Mouse (Mus musculus): ENCODE data around the gene Cemip. TPM values are rescaled to one million over a fixed set of nuclear protein-coding genes. Genes with fewer than 3 reads are reported as not detected.

Gene Cemip
- total RNA-seq, 2 experiments from 2014 or later = 12.2 to 12.7 TPM

DNA sequence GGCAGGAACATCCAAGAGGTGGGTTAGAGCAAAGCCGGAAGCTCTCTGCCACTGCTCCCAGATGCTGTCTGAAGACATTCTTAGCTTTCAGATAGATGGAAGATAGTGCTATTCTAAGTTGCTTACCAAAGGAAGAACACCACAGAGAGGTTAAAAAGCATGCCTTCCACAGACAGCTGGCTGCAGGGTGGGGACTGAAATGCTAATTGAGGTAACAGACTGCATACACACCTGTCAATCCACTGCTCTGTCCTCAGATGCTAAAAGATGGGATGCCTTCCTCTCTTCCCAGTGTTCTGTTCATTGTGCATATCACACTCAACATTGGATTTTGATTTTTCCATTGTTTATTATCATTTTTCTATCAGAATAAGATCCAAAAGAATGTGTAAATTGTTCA, 11.8 kb upstream of the Cemip start:
- no peak for DNase-seq (ENCODE audit: low spot score in 2 of 2)

DNA sequence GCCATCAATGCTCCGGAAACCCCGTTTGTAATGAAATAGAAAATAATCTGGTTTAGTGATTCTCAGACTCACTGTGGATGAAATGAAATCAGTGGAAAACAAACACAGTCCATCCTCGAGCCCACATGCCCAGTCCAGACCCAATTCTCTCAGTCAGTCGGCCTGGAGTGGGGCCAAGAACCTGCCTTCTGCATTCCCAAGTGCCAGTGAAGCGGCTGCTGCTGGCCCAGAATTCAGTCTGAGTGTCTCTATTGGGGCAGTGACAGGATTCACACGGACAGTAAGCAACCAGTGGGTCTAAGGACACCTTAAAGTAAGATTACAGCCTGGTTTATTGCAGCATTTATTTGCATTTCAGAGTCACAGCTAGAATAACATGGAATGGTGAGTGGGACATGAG, 10.2 kb upstream of the Cemip start:
- DNase-seq (ENCODE audit: low spot score in 2 of 2) = no peak

DNA sequence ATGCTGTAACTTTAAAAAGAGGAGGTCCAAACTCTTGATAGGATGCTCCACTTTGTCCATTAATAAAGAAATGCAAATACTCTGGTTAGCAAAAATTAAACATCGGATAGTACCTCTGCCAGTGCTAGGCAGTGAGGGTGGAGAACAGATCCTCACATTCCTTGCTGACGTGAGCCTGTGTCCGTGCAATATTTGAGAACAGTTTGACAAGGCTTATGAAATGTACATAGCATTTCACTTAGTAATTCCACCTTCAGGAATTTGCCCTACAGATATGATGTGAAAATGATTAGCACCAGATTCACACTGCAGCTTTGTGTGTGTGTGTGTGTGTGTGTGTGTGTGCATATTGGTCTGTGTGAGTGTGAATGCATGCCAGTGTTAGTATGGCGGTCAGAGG, 4.5 kb upstream of the Cemip start:
- DNase-seq (ENCODE audit: low spot score in 2 of 2) = no peak

DNA sequence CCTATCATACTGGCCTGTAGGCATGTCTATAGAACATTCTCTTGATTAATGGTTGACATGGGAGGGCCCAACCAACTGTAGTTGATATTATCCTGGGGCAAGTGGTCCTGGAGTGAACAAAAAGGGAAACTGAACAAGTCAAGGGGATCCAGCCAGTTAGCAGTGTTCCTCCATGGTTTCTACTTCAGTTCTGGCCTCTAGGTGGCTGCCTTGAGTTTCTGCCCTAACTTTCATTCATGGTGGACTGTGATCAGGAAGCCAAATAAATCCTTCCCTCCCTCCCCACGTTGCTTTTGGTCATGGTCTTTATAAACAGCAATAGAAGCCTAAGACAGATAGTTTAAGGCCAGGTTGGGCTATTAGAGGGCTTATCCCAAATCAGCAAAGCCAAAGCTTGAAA, 3.5 kb upstream of the Cemip start:
- DNase-seq (ENCODE audit: low spot score in 2 of 2) = no peak

DNA sequence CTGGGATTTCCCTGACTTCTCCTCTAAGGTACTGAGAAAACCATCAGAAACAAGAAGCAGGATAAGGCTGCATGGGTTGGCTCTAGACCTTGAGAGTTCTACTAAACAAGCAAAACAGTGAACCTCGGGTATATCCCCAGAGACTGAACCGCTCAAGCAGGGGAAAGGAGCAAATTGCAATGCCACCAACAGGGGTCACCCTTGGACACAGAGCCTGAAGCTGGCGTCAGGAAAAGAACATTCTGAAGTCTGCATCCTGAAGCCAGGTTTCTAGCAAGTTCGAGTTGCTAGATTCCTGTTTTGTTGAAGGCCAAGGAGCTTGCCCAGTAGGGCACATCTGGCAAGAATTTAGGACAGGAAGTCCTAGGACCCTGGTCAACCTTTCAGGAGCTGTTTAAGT, 2.7 kb upstream of the Cemip start:
- peak; percentile 65 to 75 for DNase-seq (ENCODE audit: low spot score in 2 of 2)

DNA sequence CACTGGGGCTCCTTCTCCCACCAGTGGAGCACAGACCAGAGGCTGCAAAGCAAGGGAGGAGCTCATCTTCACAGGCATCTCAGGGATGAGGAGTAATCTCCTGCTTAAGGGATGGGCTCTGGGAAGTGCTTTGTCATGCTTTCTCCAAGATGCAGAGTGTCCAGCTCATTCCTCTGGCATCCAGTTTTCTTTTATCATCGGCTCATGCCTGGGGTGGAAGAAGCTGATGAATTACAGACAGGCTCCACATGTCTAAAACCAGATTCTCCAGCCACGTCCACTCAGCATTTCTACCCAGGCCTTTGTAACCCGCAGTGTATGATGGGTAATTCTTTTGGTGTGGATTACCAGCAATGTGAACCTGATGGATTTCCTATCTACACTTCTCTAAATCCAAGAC, 1.9 kb upstream of the Cemip start:
- no peak for DNase-seq (ENCODE audit: low spot score in 2 of 2)

DNA sequence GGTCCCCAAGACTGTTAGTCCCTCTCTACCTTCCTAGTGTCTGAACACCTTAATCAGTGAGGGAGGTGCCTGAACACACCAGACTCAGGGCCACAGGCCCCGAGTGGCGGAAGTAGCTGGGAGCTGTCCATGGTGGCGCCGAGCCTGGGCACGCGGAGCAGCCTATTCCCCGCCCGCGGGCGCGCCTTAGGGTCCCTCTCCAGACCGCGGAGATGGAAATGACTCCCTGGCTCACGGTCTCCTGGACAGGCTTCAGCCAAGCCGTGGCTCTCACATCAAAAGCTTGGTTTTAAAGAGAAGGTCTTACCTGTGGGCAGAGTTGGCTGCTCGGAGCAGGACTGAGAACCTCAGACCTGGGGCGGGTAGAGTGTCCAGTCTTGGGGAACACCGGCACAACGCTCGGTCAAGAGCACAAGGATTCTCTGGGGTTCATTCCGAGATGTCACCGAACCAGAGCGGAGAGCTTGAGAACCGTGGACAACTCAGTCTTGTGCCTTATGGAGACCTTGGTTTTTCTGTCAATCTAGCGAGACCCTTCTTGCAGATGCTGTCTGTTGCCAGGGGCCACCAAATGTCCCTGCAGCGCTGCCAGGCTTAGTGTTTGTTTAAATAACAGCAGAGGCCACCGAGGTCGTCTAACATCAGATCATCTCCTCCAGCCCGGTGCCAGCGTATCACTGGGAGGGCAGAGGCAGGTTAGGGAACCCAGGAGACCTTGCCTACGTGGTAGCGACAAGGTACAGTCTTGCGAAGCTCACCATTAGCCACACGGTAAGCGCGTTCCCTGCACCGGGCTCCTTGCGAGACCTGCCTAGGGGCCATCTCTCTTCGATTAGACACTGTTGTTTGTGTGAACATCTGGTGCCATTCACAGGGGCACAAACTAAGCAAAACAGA, 1.0 kb downstream of the Cemip start:
- peak; percentile 25 to 37 for DNase-seq (ENCODE audit: low spot score in 2 of 2)

DNA sequence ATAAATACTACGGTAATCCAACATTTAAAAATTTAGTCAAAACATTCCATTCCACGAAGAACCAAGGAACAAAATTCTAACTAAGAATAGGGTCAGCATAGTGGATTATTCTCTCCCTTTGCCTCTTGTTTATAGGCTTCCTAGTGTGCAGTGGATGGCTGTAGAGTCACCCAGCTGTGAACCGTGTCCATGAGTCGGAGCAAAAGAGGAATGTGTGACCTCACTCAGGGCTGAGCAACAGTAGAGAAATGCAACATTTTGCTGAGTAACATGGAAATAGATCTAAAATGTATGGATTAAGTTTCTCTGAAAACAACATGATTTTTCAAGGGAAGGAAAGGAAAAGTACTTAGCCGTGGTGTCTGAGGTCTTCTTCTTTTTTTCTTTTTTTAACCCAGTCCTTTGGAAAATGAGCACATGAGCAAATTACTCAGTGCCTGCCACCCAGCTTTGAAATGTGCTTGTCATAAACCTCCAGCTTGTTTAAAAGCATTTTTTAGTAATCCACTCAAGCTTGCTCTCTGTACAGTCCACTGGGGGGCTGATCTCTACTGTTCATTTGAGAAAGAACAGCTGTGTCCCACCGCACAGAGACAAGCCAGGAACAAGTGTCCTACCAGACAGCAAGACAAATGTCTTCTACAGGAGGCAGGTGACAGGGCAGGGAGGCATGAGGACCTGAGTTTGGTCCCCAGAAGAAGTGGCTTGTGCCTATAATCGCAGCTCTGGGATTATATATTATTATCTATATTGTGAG, 8.9 kb downstream of the Cemip start:
- DNase-seq (ENCODE audit: low spot score in 2 of 2) = no peak

DNA sequence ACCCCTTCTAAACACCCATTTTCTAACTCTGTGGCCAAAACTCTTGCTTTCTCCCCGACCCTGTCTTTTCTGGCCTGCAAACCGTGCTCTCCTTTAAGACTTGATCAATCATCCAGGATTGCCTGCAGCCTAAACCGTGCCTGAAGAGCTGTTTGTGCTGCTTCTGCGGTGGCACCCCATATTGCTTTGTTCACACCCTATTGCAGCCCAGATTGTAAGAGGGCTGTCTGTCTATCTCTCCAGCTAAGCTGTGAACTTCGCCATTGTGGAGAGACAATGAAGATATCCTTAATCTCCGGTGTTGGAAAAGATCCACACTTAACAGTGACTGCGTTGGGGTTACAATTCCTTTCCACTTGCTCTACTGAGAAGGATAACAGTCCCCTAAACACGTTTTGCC, 12.0 kb downstream of the Cemip start:
- DNase-seq (ENCODE audit: low spot score in 2 of 2) = no peak

DNA sequence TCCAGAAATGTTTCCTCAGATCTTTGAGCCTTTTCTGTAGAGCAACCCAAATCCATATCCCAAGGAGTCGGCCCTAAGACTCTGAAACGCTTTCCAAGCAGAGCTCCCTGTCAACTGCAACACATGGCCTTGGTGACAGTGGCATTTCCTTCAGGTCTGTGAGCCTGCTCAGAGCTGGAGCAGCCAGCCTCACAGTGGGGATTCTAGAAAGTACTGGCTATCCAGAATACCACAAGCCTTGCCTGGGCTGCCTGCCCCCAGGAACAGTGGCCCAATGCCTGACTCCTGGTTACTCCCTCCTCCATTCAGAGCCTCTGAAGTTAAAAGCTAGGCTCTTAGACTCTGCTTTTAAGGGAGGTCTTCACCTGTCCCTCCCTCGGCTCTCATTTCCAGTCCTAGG, 12.4 kb downstream of the Cemip start:
- DNase-seq (ENCODE audit: low spot score in 2 of 2) = no peak

DNA sequence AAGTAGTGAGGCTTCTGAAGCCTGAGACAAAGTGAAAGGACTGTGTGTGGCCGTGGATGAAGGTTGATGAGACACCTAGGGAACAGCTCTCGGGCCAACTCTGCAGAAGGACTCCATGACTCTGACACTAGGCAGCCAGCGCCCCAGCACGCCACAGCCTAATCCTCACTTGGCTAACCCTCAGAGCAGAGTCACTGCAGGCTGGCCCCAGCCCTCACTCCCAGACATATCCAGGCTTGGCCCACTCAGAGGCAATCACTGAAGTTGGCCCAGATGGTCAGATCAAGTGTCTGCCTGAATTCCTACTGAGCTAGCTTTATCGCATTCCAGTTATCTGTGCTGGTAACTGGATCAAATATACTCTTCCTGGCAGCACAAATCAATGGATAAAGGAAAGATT, 17.4 kb downstream of the Cemip start:
- DNase-seq (ENCODE audit: low spot score in 2 of 2) = no peak

DNA sequence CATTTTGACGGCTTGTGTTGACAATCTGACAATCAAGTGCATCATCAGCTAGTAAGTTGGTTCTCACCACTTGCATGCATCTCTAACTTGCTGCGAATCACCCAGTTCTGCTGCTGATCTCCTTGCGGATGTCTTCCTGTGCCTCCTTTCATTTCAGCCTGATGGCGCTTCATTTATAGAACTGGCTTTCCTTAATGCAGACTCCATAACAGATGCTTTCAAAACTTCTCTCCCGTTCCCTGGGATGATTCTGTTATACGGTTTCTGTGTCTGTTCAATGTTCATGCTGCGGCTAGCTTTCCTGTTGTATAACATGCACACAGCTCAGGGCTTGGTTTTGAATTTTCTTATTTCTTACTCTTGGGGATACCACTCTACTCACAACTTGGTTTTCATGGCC, 26.5 kb downstream of the Cemip start:
- no peak for DNase-seq (ENCODE audit: low spot score in 2 of 2)

DNA sequence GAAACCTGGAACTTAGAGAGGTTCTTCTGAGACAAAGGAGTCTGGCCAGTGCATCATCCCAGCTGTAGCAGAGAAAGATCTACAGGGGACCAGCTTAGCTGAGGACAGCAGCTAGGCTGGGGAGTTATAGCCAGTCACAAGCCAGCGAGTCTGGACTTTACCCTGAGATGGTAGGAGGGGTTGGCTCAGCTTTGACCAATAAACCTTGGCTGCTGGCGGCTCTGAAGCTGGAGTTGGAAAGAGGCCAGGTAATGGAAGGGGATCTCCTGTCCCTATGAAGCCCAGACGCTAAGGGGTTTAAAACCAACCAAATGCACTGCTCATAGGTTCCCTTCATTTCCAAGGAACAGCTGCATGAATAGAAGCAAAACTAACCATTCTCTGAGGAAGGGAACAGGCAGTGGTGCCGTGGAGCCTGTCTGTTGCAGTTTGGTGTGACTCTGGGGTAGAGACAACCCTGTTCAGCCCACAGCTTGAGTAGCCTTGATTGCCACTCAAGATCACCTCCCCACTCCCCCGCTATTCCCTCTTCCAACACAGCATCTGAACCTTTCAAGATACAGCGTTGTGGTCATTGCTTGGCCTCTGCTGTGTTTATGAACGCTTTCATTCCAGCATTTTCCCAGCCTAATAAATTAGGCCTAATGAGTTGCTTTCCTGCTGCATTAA, 30.2 kb downstream of the Cemip start:
- DNase-seq (ENCODE audit: low spot score in 2 of 2) = no peak

DNA sequence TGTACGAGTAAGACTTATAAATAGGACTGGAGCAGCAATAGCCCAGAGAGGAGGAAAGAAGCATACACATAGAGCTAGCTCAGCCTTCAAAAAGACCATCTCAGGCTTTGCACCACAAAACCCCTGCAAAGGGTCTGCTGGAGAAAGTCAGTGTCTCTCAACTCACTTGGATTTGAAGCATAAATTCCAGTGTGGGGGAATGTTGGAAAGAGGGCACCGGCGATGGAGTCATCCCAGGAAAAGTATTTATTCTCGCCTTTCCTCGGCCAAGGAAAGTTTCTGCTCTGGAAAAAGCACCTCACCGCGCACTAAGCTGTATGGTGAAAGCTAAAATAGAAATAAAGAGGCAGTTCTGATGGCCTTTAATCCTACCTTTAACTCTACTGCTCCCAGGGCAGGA, 32.4 kb downstream of the Cemip start:
- DNase-seq (ENCODE audit: low spot score in 2 of 2) = no peak

DNA sequence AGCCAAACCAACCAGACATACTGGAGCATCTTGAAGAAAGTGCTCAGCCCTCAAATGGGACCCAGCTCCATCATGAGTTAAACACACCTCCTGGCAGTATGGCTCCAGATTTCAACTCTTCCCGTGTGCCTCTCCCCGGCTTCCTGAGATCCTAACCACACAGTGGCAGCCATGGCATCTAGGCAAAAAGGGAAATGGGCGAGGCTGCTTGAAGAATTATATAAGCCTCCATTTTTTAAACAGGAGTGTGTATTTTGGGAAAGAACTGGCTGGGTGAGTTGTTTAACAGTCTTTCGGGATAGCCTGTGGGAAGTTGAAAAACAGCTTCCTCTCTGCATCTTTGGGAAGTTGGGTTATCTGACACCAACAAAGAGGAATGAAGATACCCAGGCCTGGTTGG, 34.9 kb downstream of the Cemip start:
- DNase-seq (ENCODE audit: low spot score in 2 of 2) = no peak

DNA sequence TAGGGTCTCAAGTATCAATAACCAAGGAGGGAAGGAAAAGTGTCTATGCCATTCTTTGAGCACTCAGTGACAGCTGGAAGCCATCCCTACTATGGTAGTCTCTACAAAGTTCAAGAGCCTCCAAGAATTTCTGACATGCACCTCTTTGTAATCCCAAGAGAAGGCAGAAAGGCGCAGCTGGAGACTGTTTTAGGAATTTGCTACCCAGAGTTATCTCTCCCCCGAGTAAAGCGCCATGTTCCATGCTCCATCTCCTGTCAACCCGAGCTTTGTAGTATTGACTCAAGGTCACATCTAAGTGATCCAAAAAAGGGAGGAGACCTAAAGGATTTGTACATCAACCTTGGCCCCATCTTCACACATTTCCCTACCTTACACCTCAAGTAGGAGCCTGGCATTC, 40.8 kb downstream of the Cemip start:
- no peak for DNase-seq (ENCODE audit: low spot score in 2 of 2)

DNA sequence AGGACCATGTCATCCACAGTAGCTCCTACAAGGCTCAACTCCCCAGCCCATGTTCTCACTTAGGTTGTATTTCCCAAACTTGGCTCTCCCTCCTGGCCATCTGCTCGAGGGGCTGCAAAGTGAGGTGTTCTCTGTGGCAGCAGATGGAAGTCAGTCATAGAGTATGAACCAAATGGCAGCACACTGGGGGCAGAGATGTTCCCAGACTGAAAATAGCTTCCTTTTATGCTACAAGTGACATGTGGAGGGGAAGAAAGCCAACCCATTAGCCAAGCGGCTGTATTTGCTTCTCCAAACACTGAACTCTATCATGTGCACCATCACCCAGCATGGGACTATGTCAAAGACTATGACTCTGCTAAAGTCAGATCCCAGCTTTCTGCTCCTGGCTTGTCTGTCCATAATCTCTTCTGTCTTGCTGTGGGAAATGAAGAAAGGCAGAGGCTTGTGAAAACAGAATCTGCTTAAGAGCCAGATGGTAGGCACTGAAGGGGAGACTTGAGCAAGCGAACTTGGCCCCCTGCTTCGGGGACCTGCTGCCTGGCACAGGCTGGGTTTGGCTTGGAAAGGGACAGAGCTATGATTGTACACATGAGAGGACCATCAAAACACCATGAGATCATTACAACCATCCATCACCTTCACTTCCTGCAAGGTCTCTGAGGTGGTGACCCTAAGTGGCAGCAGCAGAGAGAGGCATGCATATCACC, 41.6 kb downstream of the Cemip start:
- peak; percentile 60 to 85 for DNase-seq (ENCODE audit: low spot score in 2 of 2)

DNA sequence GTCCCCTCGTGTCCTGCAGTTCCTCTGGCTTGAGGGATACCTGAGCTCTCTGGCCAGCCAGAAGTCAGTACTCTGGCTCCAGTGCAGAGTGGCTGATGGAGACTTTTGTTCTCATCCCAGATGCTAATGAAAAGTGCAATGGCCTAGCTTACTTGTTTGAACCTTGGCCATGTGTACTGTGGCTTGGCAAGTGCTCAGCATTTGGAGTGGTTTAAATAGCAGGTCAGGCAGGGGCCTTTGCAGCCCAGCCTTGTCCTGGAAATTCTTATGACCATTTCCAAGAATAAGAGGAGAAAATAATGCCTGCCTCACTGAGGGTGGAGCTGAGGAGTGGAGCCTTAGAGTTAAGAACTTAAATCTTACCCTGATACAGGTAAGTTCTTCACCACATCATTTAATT, 43.6 kb downstream of the Cemip start:
- DNase-seq (ENCODE audit: low spot score in 2 of 2) = no peak

DNA sequence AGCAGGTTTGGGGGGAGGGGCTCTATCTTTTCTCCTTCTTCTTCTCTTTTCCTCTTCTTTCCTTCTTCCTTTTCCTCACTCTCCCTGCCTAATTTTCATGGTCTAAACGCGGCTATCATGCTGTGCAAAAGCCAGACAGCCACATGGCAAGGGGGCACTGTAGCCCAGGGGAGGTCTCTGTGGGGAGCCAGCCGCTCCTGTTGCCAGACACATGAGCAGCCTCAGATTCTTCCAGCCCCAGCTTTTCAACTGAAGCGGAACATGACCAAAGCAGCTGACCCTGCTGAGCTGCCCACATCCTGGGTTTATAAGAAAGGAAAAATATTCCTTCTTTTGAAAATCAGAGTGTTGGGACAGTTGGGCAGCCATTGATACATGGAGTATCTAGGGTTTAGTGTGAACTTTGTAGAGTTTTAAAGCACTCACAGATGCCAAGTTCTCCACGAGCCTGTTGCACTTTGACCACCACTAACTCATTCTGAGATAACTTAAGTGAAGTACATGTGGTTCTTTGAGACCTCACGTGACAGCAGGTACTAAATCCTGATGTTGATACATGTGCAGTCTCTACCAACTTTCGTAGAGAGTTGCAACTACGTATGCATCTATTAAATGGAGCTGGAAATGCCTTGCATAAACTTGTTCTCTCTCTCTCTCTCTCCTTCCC, 46.3 kb downstream of the Cemip start:
- DNase-seq (ENCODE audit: low spot score in 2 of 2) = no peak

DNA sequence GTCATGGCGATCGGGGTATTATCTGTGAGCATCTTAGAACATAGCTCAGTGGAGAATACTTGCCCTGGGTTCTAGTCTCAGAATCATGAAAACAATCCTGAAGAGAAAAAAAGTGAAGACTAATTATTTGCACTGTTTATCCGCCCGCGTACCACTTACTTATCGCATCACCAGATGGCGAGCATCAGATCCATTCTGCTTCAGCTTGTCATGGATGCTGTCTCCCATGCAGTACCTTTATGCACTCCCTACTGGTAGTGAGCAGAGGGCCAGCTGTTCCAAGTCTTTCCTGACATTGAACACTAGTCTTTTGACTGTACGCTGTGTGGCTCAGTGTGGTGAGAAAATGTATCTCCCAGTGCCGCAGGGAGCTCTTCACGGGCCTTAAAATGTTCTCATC, 47.7 kb downstream of the Cemip start:
- DNase-seq (ENCODE audit: low spot score in 2 of 2) = no peak

DNA sequence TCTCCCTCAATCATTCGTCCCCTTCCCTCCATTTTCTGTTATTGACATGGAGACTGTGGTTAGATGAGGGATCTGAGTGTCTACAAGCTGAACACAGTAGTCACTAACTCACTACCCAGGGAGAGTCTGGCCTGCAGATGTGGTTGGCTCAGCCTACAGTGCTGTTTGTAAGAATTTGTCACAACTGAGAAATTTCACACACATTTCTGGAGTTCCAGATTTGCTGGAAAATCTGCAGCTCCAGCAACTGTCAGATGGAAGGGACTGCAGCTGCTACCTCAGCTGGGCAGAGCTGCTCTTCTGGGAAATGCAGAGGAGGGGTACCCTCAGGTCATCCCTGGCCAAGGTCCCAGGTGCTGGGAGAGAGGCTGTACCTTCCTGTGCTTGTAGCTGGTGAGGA, 53.5 kb downstream of the Cemip start:
- DNase-seq (ENCODE audit: low spot score in 2 of 2) = no peak

All from left cerebral cortex, adult 18-20 months (tissue).